Mouse (Mus musculus) neural tube, embryonic 13.5 days (tissue): ENCODE results near the gene Kcnip4. TPM values are rescaled to one million over a fixed set of nuclear protein-coding genes. Genes with fewer than 3 reads are reported as not detected.

Experiments
- ATAC-seq: fragments of 200-750 bp; cut with Nextera tagmentation; 2 replicates; pipeline ENCODE4 v1.8.0; 2017; ENCODE audit warnings: low read depth, mild to moderate bottlenecking, moderate TSS enrichment, moderate library complexity
- H3K27ac ChIP-seq: fragments of 300-500 bp; sonication (generic); replicated peaks from 2 replicates; pipeline ENCODE4 v1.5.1; 2015; ENCODE audit warnings: moderate library complexity, mild to moderate bottlenecking, inconsistent platforms
- H3K27me3 ChIP-seq: fragments of 300-500 bp; sonication (generic); 2 replicates; pipeline ENCODE4 v1.6.1; 2015; ENCODE audit warnings: mild to moderate bottlenecking, inconsistent platforms
- H3K36me3 ChIP-seq: fragments of 300-500 bp; sonication (generic); 2 replicates; pipeline ENCODE4 v1.6.1; 2015; ENCODE audit warnings: mild to moderate bottlenecking, inconsistent platforms
- H3K4me1 ChIP-seq: fragments of 300-500 bp; sonication (generic); replicated peaks from 2 replicates; pipeline ENCODE4 v1.6.1; 2015; ENCODE audit warnings: inconsistent platforms
- H3K4me2 ChIP-seq: fragments of 300-500 bp; sonication (generic); 2 replicates; pipeline ENCODE4 v1.6.1; 2015; ENCODE audit warnings: inconsistent platforms, mild to moderate bottlenecking, moderate library complexity
- H3K4me3 ChIP-seq: fragments of 300-500 bp; sonication (generic); 2 replicates; pipeline ENCODE4 v1.5.1; 2015; ENCODE audit warnings: mild to moderate bottlenecking, inconsistent platforms
- H3K9ac ChIP-seq: fragments of 300-500 bp; sonication (generic); 2 replicates; pipeline ENCODE4 v1.6.1; 2015; ENCODE audit warnings: moderate library complexity, mild to moderate bottlenecking, inconsistent platforms
- H3K9me3 ChIP-seq: fragments of 300-500 bp; sonication (generic); 2 replicates; pipeline ENCODE4 v1.6.1; 2016; ENCODE audit warnings: inconsistent platforms
- WGBS: fragments of 180-500 bp; shearing (Covaris S2); methylation state at CpG from one replicate; pipeline ENCODE4 v1.1.7; 2015; 5-methylcytosine and 5-hydroxymethylcytosine counted together
- polyA plus RNA-seq: library from polyadenylated mRNA; unstranded; fragments of >200 nt; fragmentation: Nextera tagmentation; extraction: Ambion mirVana; gene quantifications from 2 replicates; pipeline ENCODE4 v1.2.1, GENCODE M21; 2015

Kcnip4 gene
- polyA plus RNA-seq, 1 experiment from 2014 or later = 9.1 TPM

- 48% methylated on average over 6 of the region's 6 CpGs for WGBS
- Histone ChIP-seq H3K4me2 (no peak overlapping the region), H3K4me1 (0 out of 2 replicates have a peak, but pooled peaks cover 3% of the 10 kb centered on the region), H3K9ac (no peak overlapping the region), H3K27ac (no peak overlapping the region), H3K4me3 (no peak overlapping the region), H3K27me3 (no peaks in the 10 kb centered on the region), H3K36me3 (no peaks in the 10 kb centered on the region), H3K9me3 (no peaks in the 10 kb centered on the region)
- no peak for ATAC-seq
These were observed 63.9 kb downstream of the Kcnip4 start for GRCm38 (mm10) chr5:49460643-49461276.

DNA sequence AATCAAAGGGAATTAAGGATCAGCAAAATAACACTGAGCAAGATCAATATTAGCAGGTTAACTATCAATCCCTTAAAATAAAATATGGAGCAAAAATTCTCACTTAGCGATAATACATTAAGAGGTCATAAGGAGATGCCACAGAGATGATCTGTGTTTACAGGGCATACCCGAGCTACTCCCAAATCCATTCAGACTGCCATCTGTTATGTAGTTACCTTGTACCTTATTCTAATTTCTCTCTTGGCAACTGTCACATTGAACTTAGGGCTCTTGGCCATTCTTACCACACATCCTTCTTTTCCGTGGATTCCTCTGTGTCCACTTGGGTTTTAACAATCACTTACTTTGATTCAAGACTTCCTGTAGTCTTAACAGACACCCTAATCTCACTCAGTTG lies 71.6 kb downstream of the Kcnip4 start:
- no peak for ATAC-seq
- H3K27ac ChIP-seq = no peak overlapping the region
- H3K27me3 ChIP-seq = no peaks in the 10 kb centered on the region
- H3K4me2 ChIP-seq = no peak overlapping the region
- H3K9me3 ChIP-seq = no peaks in the 10 kb centered on the region
- WGBS = 89% methylated on average over 3 of the region's 3 CpGs
- H3K9ac ChIP-seq = no peak overlapping the region
- H3K36me3 ChIP-seq = no peaks in the 10 kb centered on the region
- H3K4me3 ChIP-seq = no peak overlapping the region
- H3K4me1 ChIP-seq = no peaks in the 10 kb centered on the region

- Histone ChIP-seq H3K9ac (no peak overlapping the region), H3K9me3 (no peaks in the 10 kb centered on the region), H3K27ac (no peak overlapping the region), H3K36me3 (no peaks in the 10 kb centered on the region), H3K27me3 (no peaks in the 10 kb centered on the region), H3K4me3 (no peak overlapping the region), H3K4me2 (no peak overlapping the region), H3K4me1 (no peaks in the 10 kb centered on the region)
- no peak for ATAC-seq
These were observed 73.4 kb downstream of the Kcnip4 start for GRCm38 (mm10) chr5:49451295-49451694.

- 88% methylated on average over 3 of the region's 3 CpGs for WGBS
These were observed 73.8 kb downstream of the Kcnip4 start for GRCm38 (mm10) chr5:49450876-49451275.

DNA sequence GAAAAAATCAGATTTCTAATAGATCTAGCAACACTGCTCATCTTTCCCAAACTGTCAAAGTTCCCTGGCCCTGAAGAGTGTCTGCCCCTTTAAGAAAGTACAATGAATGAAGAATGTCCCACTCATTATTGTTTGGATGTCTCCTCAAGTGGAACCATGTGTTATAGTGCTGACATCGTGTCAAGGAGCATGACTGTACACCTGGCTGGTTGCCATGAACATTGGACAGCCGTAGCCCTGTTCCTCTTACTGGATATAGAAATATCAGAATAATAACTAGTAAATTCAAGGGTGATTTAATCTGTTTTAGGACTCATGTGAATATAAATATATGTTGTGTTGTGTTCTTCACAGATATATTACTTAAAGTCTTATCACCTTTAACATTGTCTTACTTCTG lies 87.5 kb downstream of the Kcnip4 start:
- no peak for ATAC-seq

More at GRCm38 (mm10) chr5:49450876-49451275, 73.8 kb downstream of the Kcnip4 start:
- Histone ChIP-seq H3K9ac (no peak overlapping the region), H3K27ac (no peak overlapping the region), H3K4me2 (no peak overlapping the region), H3K27me3 (no peaks in the 10 kb centered on the region), H3K9me3 (no peaks in the 10 kb centered on the region), H3K4me3 (no peak overlapping the region), H3K36me3 (no peaks in the 10 kb centered on the region), H3K4me1 (no peaks in the 10 kb centered on the region)
- no peak for ATAC-seq

GRCm38 (mm10) chr5:49427689-49428088 lies 97.0 kb downstream of the Kcnip4 start:
- Histone ChIP-seq H3K4me3 (no peak overlapping the region), H3K36me3 (no peaks in the 10 kb centered on the region), H3K27ac (no peak overlapping the region), H3K27me3 (no peaks in the 10 kb centered on the region), H3K9ac (no peak overlapping the region), H3K4me1 (no peaks in the 10 kb centered on the region), H3K9me3 (no peaks in the 10 kb centered on the region), H3K4me2 (no peak overlapping the region)
- no peak for ATAC-seq

More for the DNA sequence above, 87.5 kb downstream of the Kcnip4 start:
- Histone ChIP-seq H3K36me3 (no peaks in the 10 kb centered on the region), H3K9ac (no peak overlapping the region), H3K27me3 (no peaks in the 10 kb centered on the region), H3K4me1 (no peaks in the 10 kb centered on the region), H3K4me3 (no peak overlapping the region), H3K4me2 (no peak overlapping the region), H3K9me3 (0 out of 2 replicates have a peak, but pooled peaks cover 5% of the 10 kb centered on the region), H3K27ac (no peak overlapping the region)
- 70% methylated on average over 2 of the region's 2 CpGs for WGBS

DNA sequence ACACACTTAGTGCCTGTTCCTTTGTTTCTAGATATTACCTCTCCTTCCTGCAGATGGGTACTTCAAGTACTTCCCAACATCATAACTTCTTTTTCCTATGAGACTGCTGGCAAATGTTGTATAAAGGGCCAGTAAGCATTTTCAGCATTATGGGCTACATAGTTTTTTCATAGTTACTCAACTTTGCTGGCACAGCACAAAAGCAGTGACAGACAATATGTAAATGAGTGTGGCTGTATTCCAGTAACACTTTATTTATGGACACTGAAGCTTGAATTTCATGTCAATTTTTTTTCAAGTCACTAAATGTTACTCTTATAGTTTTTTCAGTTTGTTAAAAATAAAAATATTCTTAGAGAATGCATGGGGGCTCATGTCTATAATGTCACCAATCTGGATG lies 105.0 kb downstream of the Kcnip4 start:
- no peak for ATAC-seq
- Histone ChIP-seq H3K36me3 (no peaks in the 10 kb centered on the region), H3K4me1 (no peaks in the 10 kb centered on the region), H3K9ac (no peak overlapping the region), H3K27me3 (no peaks in the 10 kb centered on the region), H3K9me3 (no peaks in the 10 kb centered on the region), H3K4me2 (no peak overlapping the region), H3K27ac (no peak overlapping the region), H3K4me3 (no peak overlapping the region)

DNA sequence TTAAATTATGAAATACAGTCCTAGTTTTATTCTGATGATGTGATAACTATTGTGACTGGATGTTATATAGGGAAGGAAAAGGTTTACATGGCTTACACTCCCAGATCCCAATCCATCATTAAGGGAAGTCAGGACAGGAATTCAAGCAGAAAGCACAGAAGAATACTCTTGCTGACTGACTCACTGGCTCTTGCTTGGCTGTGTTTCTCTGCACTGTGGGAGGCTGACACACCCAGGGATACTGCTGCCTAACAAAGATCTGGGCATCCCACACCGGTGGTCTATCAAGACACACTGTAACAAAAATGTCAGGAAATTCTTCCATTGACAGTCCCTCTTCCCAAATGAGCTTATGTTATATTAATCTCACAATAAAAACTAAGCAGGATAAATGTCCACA lies 116.4 kb downstream of the Kcnip4 start:
- H3K27ac ChIP-seq = no peak overlapping the region
- H3K4me2 ChIP-seq = no peak overlapping the region
- 59% methylated on average over 1 of the region's 1 CpGs for WGBS
- H3K36me3 ChIP-seq = no peaks in the 10 kb centered on the region
- no peaks in the 10 kb centered on the region for H3K9me3 ChIP-seq
- ATAC-seq = no peak
- no peak overlapping the region for H3K4me3 ChIP-seq
- H3K4me1 ChIP-seq = no peaks in the 10 kb centered on the region
- H3K27me3 ChIP-seq = no peaks in the 10 kb centered on the region
- no peak overlapping the region for H3K9ac ChIP-seq

GRCm38 (mm10) chr5:49370543-49371076 lies 154.1 kb downstream of the Kcnip4 start:
- H3K9me3 ChIP-seq = no peaks in the 10 kb centered on the region
- ATAC-seq = 0 out of 2 replicates have a peak, but pooled peaks have one; percentile 23
- H3K4me2 ChIP-seq = no peak overlapping the region
- H3K36me3 ChIP-seq = no peaks in the 10 kb centered on the region
- H3K4me1 ChIP-seq = no peaks in the 10 kb centered on the region
- H3K27ac ChIP-seq = no peak overlapping the region
- no peak overlapping the region for H3K4me3 ChIP-seq
- H3K27me3 ChIP-seq = no peaks in the 10 kb centered on the region
- whole genome bisulfite sequencing = 50% methylated on average over 3 of the region's 3 CpGs
- H3K9ac ChIP-seq = no peak overlapping the region

DNA sequence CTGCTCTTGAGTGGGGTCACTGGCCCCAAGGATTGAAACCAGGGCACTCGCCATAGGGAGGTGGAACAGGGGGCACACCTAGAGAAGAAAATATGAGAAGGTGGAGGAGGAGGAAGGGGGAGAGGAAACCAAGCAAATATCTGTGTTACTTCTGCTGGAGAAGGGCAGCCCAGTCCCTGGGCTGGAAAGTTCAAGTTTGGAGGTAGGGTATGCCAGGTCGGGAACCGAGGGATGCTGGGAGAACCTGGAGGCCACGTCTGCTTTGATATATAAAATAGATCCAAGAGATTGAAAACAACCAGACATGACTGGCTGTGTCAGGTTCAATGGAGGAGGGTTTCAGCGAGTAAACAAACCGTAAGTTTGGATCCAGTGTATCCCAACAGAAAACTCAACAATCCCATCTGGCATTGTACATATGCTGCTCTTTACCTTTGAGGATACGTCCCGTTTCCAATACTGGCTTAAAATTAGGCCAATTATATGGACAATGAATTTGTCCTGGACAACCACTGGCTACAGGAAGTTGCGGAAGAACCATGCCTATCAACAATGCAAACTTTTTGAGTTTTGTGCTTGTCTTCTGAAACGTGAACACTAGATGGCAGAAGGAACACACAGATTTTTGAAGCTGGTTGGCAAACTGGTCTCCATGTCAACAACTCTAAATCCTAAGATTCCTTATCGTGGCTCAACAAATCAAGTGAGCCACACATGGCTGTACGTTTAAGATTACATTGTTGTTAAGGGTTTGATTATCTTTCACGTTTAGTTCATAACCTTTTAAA lies 155.9 kb downstream of the Kcnip4 start:
- WGBS = 52% methylated on average over 13 of the region's 13 CpGs
- ATAC-seq = no peak; the same call in 1 of the 2 replicates

DNA sequence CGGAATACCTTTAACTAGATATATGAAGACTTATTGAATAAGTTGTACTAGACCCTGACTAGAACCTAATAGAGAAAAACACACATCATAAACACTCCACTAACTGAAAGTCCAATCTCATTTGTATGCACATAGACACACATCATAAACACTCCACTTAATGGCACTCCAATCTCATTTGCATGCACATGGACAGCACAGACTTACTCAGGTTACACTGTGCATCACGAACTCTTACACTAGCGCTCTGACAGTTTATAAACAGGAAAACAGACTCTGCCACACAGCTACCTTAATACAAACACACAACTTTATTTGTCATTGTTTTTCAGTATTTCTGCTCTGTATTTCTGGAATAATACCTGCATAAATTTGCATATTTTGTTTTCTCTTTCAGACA lies 168.3 kb downstream of the Kcnip4 start:
- Histone ChIP-seq H3K4me3 (no peak overlapping the region), H3K4me2 (no peak overlapping the region), H3K9me3 (no peaks in the 10 kb centered on the region), H3K36me3 (no peaks in the 10 kb centered on the region), H3K27me3 (no peaks in the 10 kb centered on the region), H3K4me1 (no peaks in the 10 kb centered on the region), H3K27ac (no peak overlapping the region), H3K9ac (no peak overlapping the region)
- WGBS = 74% methylated on average over 3 of the region's 3 CpGs
- peak; percentile 74 for ATAC-seq

More for the DNA sequence above, 155.9 kb downstream of the Kcnip4 start:
- H3K4me2 ChIP-seq = no peak overlapping the region
- H3K4me3 ChIP-seq = no peak overlapping the region
- H3K36me3 ChIP-seq = no peaks in the 10 kb centered on the region
- H3K9me3 ChIP-seq = no peaks in the 10 kb centered on the region
- no peaks in the 10 kb centered on the region for H3K27me3 ChIP-seq
- H3K9ac ChIP-seq = no peak overlapping the region
- no peak overlapping the region for H3K27ac ChIP-seq
- no peaks in the 10 kb centered on the region for H3K4me1 ChIP-seq

DNA sequence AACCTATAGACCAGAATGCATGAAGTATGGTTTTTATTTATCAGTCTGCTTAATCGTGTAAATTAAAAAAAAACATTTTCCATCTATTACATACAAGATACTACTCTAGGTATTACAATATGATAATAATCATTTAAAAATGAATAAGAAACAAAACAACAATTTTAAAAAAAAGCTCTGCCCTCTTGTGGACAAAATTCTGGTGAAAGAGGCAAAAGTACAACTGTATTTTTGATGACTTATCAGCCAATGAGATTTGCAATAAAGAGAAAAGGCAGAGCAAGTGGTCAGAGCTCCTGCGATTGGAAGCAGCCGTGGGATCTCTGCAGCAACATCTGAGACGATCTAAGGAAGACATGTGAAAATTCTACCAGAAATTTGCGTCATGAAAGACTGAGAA lies 172.6 kb downstream of the Kcnip4 start:
- no peak overlapping the region for H3K9ac ChIP-seq
- H3K27me3 ChIP-seq = no peaks in the 10 kb centered on the region
- ATAC-seq = no peak
- no peaks in the 10 kb centered on the region for H3K9me3 ChIP-seq
- H3K4me1 ChIP-seq = no peaks in the 10 kb centered on the region
- no peaks in the 10 kb centered on the region for H3K36me3 ChIP-seq
- H3K4me3 ChIP-seq = no peak overlapping the region
- WGBS = 83% methylated on average over 5 of the region's 5 CpGs
- H3K4me2 ChIP-seq = no peak overlapping the region
- H3K27ac ChIP-seq = no peak overlapping the region
